Mouse (Mus musculus): ENCODE measurements at regions not wholly inside any gene's neighbourhood (a gene's known extent, or its start where the extent isn't known, plus 50 kb on each side); places are given as distances from the start of the nearest gene placed in this dataset.

GRCm38 (mm10) chr3:149306291-149306690 lies 315.9 kb upstream of the Adgrl2 start:
- DNase-seq: no peak

- no peak for DNase-seq
Measured at GRCm38 (mm10) chr3:149305440-149305839, 315.1 kb upstream of the Adgrl2 start.

- DNase-seq: no peak
Measured at GRCm38 (mm10) chr3:149305011-149305413, 314.7 kb upstream of the Adgrl2 start.

GRCm38 (mm10) chr3:149303418-149303817 lies 313.1 kb upstream of the Adgrl2 start:
- no peak for DNase-seq

- no peak for DNase-seq
Measured at GRCm38 (mm10) chr3:149300002-149300401, 309.6 kb upstream of the Adgrl2 start.

- no peak for DNase-seq
Measured at GRCm38 (mm10) chr3:149296419-149296962, 306.1 kb upstream of the Adgrl2 start.

GRCm38 (mm10) chr3:149295942-149296341 lies 305.6 kb upstream of the Adgrl2 start:
- peak; percentile 32 for DNase-seq

- DNase-seq: no peak
Measured at GRCm38 (mm10) chr3:149295257-149295831, 305.0 kb upstream of the Adgrl2 start.

- DNase-seq: no peak
Measured at GRCm38 (mm10) chr3:149294445-149294844, 304.1 kb upstream of the Adgrl2 start.

GRCm38 (mm10) chr3:149292459-149292858 lies 302.1 kb upstream of the Adgrl2 start:
- no peak for DNase-seq

GRCm38 (mm10) chr3:149291473-149291872 lies 301.1 kb upstream of the Adgrl2 start:
- no peak for DNase-seq

- no peak for DNase-seq
Measured at GRCm38 (mm10) chr3:149290228-149290627, 299.9 kb upstream of the Adgrl2 start.

- DNase-seq: no peak
Measured at GRCm38 (mm10) chr3:149287080-149287479, 296.7 kb upstream of the Adgrl2 start.

- no peak for DNase-seq
Measured at GRCm38 (mm10) chr3:149284976-149285375, 294.6 kb upstream of the Adgrl2 start.

GRCm38 (mm10) chr3:149280807-149281789 lies 290.7 kb upstream of the Adgrl2 start:
- DNase-seq: no peak

- no peak for DNase-seq
Measured at GRCm38 (mm10) chr3:149279338-149279737, 289.0 kb upstream of the Adgrl2 start.

GRCm38 (mm10) chr3:149277812-149278211 lies 287.5 kb upstream of the Adgrl2 start:
- no peak for DNase-seq

- no peak for DNase-seq
Measured at GRCm38 (mm10) chr3:149275478-149276132, 285.2 kb upstream of the Adgrl2 start.

GRCm38 (mm10) chr3:149274987-149275386 lies 284.6 kb upstream of the Adgrl2 start:
- no peak for DNase-seq

GRCm38 (mm10) chr3:149273993-149274692 lies 283.8 kb upstream of the Adgrl2 start:
- no peak for DNase-seq

GRCm38 (mm10) chr3:149270459-149270858 lies 280.1 kb upstream of the Adgrl2 start:
- DNase-seq: no peak

- DNase-seq: no peak
Measured at GRCm38 (mm10) chr3:149262332-149262970, 272.1 kb upstream of the Adgrl2 start.
